Mouse (Mus musculus): Measurements from ENCODE around the gene Ace. TPM values are rescaled to one million over a fixed set of nuclear protein-coding genes. Genes with fewer than 3 reads are reported as not detected.

Ace gene
- polyA plus RNA-seq, 1 experiment from 2014 or later = 18.6 TPM

GRCm38 (mm10) chr11:105975636-105976035, 7.9 kb downstream of the Ace start:
- H3K4me1 ChIP-seq (ENCODE audit: control insufficient read depth, insufficient read depth, low read length) = no peaks in the 10 kb centered on the region
- no peak overlapping the region for H3K4me2 ChIP-seq (ENCODE audit: low read depth, low read length)
- no peaks in the 10 kb centered on the region for H3K9me3 ChIP-seq (ENCODE audit: control insufficient read depth, low read length)
- no peaks in the 10 kb centered on the region for H3K36me3 ChIP-seq (ENCODE audit: control insufficient read depth, insufficient read depth, low read length)
- ATAC-seq = no peak
- no peak overlapping the region for H3K4me3 ChIP-seq (ENCODE audit: low read length)
- no peak overlapping the region for H3K9ac ChIP-seq (ENCODE audit: low read depth, low read length)
- no peaks in the 10 kb centered on the region for H3K27me3 ChIP-seq (replicated peaks; ENCODE audit: control insufficient read depth, insufficient read depth, low read length)
- no peak overlapping the region for H3K27ac ChIP-seq (ENCODE audit: low read length)
- 89% methylated on average over 5 of the region's 5 CpGs for WGBS

GRCm38 (mm10) chr11:105978232-105978631, 10.5 kb downstream of the Ace start:
- H3K4me3 ChIP-seq (ENCODE audit: low read length) = no peak overlapping the region
- no peaks in the 10 kb centered on the region for H3K9me3 ChIP-seq (ENCODE audit: control insufficient read depth, low read length)
- H3K27me3 ChIP-seq (replicated peaks; ENCODE audit: control insufficient read depth, insufficient read depth, low read length) = no peaks in the 10 kb centered on the region
- no peak overlapping the region for H3K27ac ChIP-seq (ENCODE audit: low read length)
- no peak for ATAC-seq
- no peak overlapping the region for H3K4me2 ChIP-seq (ENCODE audit: low read depth, low read length)
- H3K36me3 ChIP-seq (ENCODE audit: control insufficient read depth, insufficient read depth, low read length) = no peaks in the 10 kb centered on the region
- no peaks in the 10 kb centered on the region for H3K4me1 ChIP-seq (ENCODE audit: control insufficient read depth, insufficient read depth, low read length)
- H3K9ac ChIP-seq (ENCODE audit: low read depth, low read length) = no peak overlapping the region
- 77% methylated on average over 2 of the region's 2 CpGs for WGBS

- Histone ChIP-seq H3K4me3 (ENCODE audit: low read length) (no peak overlapping the region), H3K27me3 (replicated peaks; ENCODE audit: control insufficient read depth, insufficient read depth, low read length) (no peaks in the 10 kb centered on the region), H3K36me3 (ENCODE audit: control insufficient read depth, insufficient read depth, low read length) (no peaks in the 10 kb centered on the region), H3K4me1 (ENCODE audit: control insufficient read depth, insufficient read depth, low read length) (no peaks in the 10 kb centered on the region), H3K27ac (ENCODE audit: low read length) (no peak overlapping the region), H3K9me3 (ENCODE audit: control insufficient read depth, low read length) (no peaks in the 10 kb centered on the region), H3K9ac (ENCODE audit: low read depth, low read length) (no peak overlapping the region), H3K4me2 (ENCODE audit: low read depth, low read length) (no peak overlapping the region)
- ATAC-seq = no peak
- 64% methylated on average over 5 of the region's 5 CpGs for WGBS
These were observed 10.9 kb downstream of the Ace start for GRCm38 (mm10) chr11:105978634-105979033.

- H3K36me3 ChIP-seq (ENCODE audit: control insufficient read depth, insufficient read depth, low read length) = no peaks in the 10 kb centered on the region
- H3K4me3 ChIP-seq (ENCODE audit: low read length) = no peak overlapping the region
- ATAC-seq = no peak
- no peaks in the 10 kb centered on the region for H3K27me3 ChIP-seq (replicated peaks; ENCODE audit: control insufficient read depth, insufficient read depth, low read length)
- no peaks in the 10 kb centered on the region for H3K9me3 ChIP-seq (ENCODE audit: control insufficient read depth, low read length)
- no peaks in the 10 kb centered on the region; the same call in 1 of the 2 replicates for H3K4me1 ChIP-seq (ENCODE audit: control insufficient read depth, insufficient read depth, low read length)
- H3K4me2 ChIP-seq (ENCODE audit: low read depth, low read length) = no peak overlapping the region
- H3K9ac ChIP-seq (ENCODE audit: low read depth, low read length) = no peak overlapping the region
- no peak overlapping the region for H3K27ac ChIP-seq (ENCODE audit: low read length)
- 73% methylated on average over 4 of the region's 4 CpGs for WGBS
These were observed 16.7 kb downstream of the Ace start for GRCm38 (mm10) chr11:105984452-105984851.

- Histone ChIP-seq H3K4me1 (ENCODE audit: control insufficient read depth, insufficient read depth, low read length) (no peaks in the 10 kb centered on the region; the same call in 1 of the 2 replicates), H3K9me3 (ENCODE audit: control insufficient read depth, low read length) (no peaks in the 10 kb centered on the region), H3K36me3 (ENCODE audit: control insufficient read depth, insufficient read depth, low read length) (no peaks in the 10 kb centered on the region), H3K4me3 (ENCODE audit: low read length) (no peak overlapping the region), H3K9ac (ENCODE audit: low read depth, low read length) (no peak overlapping the region), H3K27ac (ENCODE audit: low read length) (no peak overlapping the region), H3K4me2 (ENCODE audit: low read depth, low read length) (no peak overlapping the region), H3K27me3 (replicated peaks; ENCODE audit: control insufficient read depth, insufficient read depth, low read length) (no peaks in the 10 kb centered on the region)
- 71% methylated on average over 6 of the region's 6 CpGs for WGBS
- ATAC-seq = no peak
These were observed 19.7 kb downstream of the Ace start for GRCm38 (mm10) chr11:105987446-105987845.

- Histone ChIP-seq H3K9ac (ENCODE audit: low read depth, low read length) (no peak overlapping the region), H3K4me3 (ENCODE audit: low read length) (no peak overlapping the region), H3K36me3 (ENCODE audit: control insufficient read depth, insufficient read depth, low read length) (no peaks in the 10 kb centered on the region), H3K9me3 (ENCODE audit: control insufficient read depth, low read length) (no peaks in the 10 kb centered on the region), H3K4me1 (ENCODE audit: control insufficient read depth, insufficient read depth, low read length) (no peaks in the 10 kb centered on the region; the same call in 1 of the 2 replicates), H3K4me2 (ENCODE audit: low read depth, low read length) (no peak overlapping the region), H3K27me3 (replicated peaks; ENCODE audit: control insufficient read depth, insufficient read depth, low read length) (no peaks in the 10 kb centered on the region), H3K27ac (ENCODE audit: low read length) (no peak overlapping the region)
- no peak for ATAC-seq
- 71% methylated on average over 6 of the region's 6 CpGs for WGBS
These were observed 21.7 kb downstream of the Ace start for GRCm38 (mm10) chr11:105989446-105989845.

- 53% methylated on average over 2 of the region's 2 CpGs for WGBS
- no peak overlapping the region for H3K27ac ChIP-seq (ENCODE audit: low read length)
- no peaks in the 10 kb centered on the region; the same call in 1 of the 2 replicates for H3K4me1 ChIP-seq (ENCODE audit: control insufficient read depth, insufficient read depth, low read length)
- H3K27me3 ChIP-seq (replicated peaks; ENCODE audit: control insufficient read depth, insufficient read depth, low read length) = no peaks in the 10 kb centered on the region
- no peak overlapping the region for H3K4me3 ChIP-seq (ENCODE audit: low read length)
- no peaks in the 10 kb centered on the region for H3K9me3 ChIP-seq (ENCODE audit: control insufficient read depth, low read length)
- no peak overlapping the region for H3K4me2 ChIP-seq (ENCODE audit: low read depth, low read length)
- H3K36me3 ChIP-seq (ENCODE audit: control insufficient read depth, insufficient read depth, low read length) = no peaks in the 10 kb centered on the region
- no peak for ATAC-seq
- H3K9ac ChIP-seq (ENCODE audit: low read depth, low read length) = no peak overlapping the region
These were observed 22.5 kb downstream of the Ace start for GRCm38 (mm10) chr11:105990231-105990630.

- Histone ChIP-seq H3K4me3 (ENCODE audit: low read length) (no peak within 1 kb of the TSS), H3K27ac (ENCODE audit: low read length) (no peak within 1 kb of the TSS), H3K27me3 (replicated peaks; ENCODE audit: control insufficient read depth, insufficient read depth, low read length) (no peaks in the 10 kb centered on the region), H3K9me3 (ENCODE audit: control insufficient read depth, low read length) (no peaks in the 10 kb centered on the region), H3K9ac (ENCODE audit: low read depth, low read length) (no peak within 1 kb of the TSS), H3K4me1 (ENCODE audit: control insufficient read depth, insufficient read depth, low read length) (no peaks in the 10 kb centered on the region; the same call in 1 of the 2 replicates), H3K4me2 (ENCODE audit: low read depth, low read length) (no peak within 1 kb of the TSS), H3K36me3 (ENCODE audit: control insufficient read depth, insufficient read depth, low read length) (no peaks in the 10 kb centered on the region)
- no peak for ATAC-seq
- WGBS = 90% methylated on average over 3 of the region's 3 CpGs
These were observed 26.6 kb downstream of the Ace start, which contains the start of gene Ace3 for GRCm38 (mm10) chr11:105994375-105994774. Gene Ace3, plus strand, starts transcription at chr11:105994675.

GRCm38 (mm10) chr11:106000062-106000461, 32.3 kb downstream of the Ace start:
- H3K4me1 ChIP-seq (ENCODE audit: control insufficient read depth, insufficient read depth, low read length) = peaks cover 9% of the 10 kb centered on the region
- no peaks in the 10 kb centered on the region for H3K9me3 ChIP-seq (ENCODE audit: control insufficient read depth, low read length)
- H3K27ac ChIP-seq (ENCODE audit: low read length) = no peak overlapping the region
- WGBS = 97% methylated on average over 6 of the region's 6 CpGs
- no peaks in the 10 kb centered on the region for H3K27me3 ChIP-seq (replicated peaks; ENCODE audit: control insufficient read depth, insufficient read depth, low read length)
- H3K4me2 ChIP-seq (ENCODE audit: low read depth, low read length) = no peak overlapping the region
- no peak overlapping the region for H3K9ac ChIP-seq (ENCODE audit: low read depth, low read length)
- no peak overlapping the region for H3K4me3 ChIP-seq (ENCODE audit: low read length)
- ATAC-seq = no peak
- no peaks in the 10 kb centered on the region for H3K36me3 ChIP-seq (ENCODE audit: control insufficient read depth, insufficient read depth, low read length)

GRCm38 (mm10) chr11:106001718-106002117, 34.0 kb downstream of the Ace start:
- no peak overlapping the region for H3K9ac ChIP-seq (ENCODE audit: low read depth, low read length)
- no peaks in the 10 kb centered on the region for H3K27me3 ChIP-seq (replicated peaks; ENCODE audit: control insufficient read depth, insufficient read depth, low read length)
- H3K4me2 ChIP-seq (ENCODE audit: low read depth, low read length) = no peak overlapping the region
- 45% methylated on average over 4 of the region's 4 CpGs for WGBS
- no peaks in the 10 kb centered on the region for H3K36me3 ChIP-seq (ENCODE audit: control insufficient read depth, insufficient read depth, low read length)
- H3K4me1 ChIP-seq (ENCODE audit: control insufficient read depth, insufficient read depth, low read length) = peaks cover 22% of the 10 kb centered on the region
- no peak overlapping the region for H3K27ac ChIP-seq (ENCODE audit: low read length)
- H3K4me3 ChIP-seq (ENCODE audit: low read length) = no peak overlapping the region
- no peaks in the 10 kb centered on the region for H3K9me3 ChIP-seq (ENCODE audit: control insufficient read depth, low read length)
- no peak for ATAC-seq

Measured in intestine, embryonic 16.5 days (tissue).